Mouse (Mus musculus): Measurements from ENCODE around the gene Mettl7a1.
"Not testable (repeated sequence)": the region's sequence is repeated elsewhere in the genome, so short reads cannot be mapped to it uniquely, and the experiment has no call there.

DNA sequence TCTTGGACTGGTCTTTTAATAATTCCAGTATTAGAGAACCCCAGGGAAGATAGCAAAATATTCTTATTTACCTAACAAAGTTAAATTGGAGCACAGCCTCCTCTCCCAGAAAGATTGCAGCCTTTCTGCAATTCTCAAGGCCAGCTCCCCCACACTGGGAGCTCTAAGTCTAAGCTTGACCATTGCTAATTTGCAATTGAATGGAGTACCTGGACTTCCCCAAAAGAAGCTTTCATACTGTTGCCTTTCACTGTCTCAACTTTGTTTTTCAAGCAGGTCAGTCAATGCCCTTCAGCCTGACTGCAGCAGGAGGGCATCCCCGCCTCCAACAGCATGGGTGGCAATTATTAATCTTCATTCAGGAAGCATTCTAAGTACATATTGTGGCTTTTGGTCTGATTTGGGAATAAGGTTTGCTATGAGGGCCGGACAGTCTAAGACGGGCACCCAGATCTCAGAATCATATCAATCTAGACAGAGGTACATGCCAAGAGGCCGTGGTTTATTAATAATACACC lies 30.1 kb upstream of the Mettl7a1 start:
- not testable (repeated sequence) for TF ChIP-seq CTCF, EP300 (IDR thresholded peaks at IDR 0.05; ENCODE audit: low read depth)
